Mouse (Mus musculus) cerebellum, postnatal 25 days (tissue): ENCODE measurements around the gene Gm5640.
"Not testable (repeated sequence)": the region's sequence is repeated elsewhere in the genome, so short reads cannot be mapped to it uniquely, and the experiment has no call there.

Experiments used
- DNase-seq, 2 experiments: peaks; one replicate each; pipeline ENCODE4 v3.0.0; 2021; ENCODE audit warnings: mixed read lengths in 2 of 2

The Gm5640 gene

GRCm38 (mm10) chrX:74645466-74646323 is at the start of gene Gm5640:
Gene Gm5640, minus strand, starts transcription at chrX:74645635.
- not testable (repeated sequence) for DNase-seq

GRCm38 (mm10) chrX:74646393-74646792 is 958 bp upstream of the Gm5640 start:
- not testable (repeated sequence) for DNase-seq

GRCm38 (mm10) chrX:74592379-74592778 is 53.1 kb downstream of the Gm5640 start, which contains the start of gene Olfr1325:
Gene Olfr1325, plus strand, starts transcription at chrX:74592679.
- no peak for DNase-seq
